In genomic region chr19:38395701-38396632, GRCm38 (mm10) we compare ENCODE assay signal across 8 mouse cellular contexts. TPM values are rescaled to one million over a fixed set of nuclear protein-coding genes. Genes with fewer than 3 reads are reported as not detected.
A peak's percentile ranks its signal among the peaks of the same experiment; 100 is the strongest.
DNase-seq lines count a peak whose midpoint lies in the region; ATAC-seq and TF ChIP-seq lines count a peak whose summit lies in the region.

TSS of gene Slc35g1 (plus strand) at chr19:38395980.

- H3K27ac ChIP-seq in intestine, embryonic 14.5 days (ENCODE audit: low read depth), result no peak within 1 kb of the TSS
- no peak within 1 kb of the TSS for H3K27ac ChIP-seq in limb, embryonic 14.5 days (replicated peaks; ENCODE audit: low read depth, low read length)
- 0 out of 2 replicates have a peak within 1 kb of the TSS, but pooled peaks have one; percentile 14 for H3K27ac ChIP-seq in midbrain, embryonic 15.5 days

- WGBS in intestine, embryonic 14.5 days, result under 1% methylated on average over 56 of the region's 90 CpGs
- WGBS in limb, embryonic 14.5 days, result under 1% methylated on average over 65 of the region's 90 CpGs
- WGBS in midbrain, embryonic 15.5 days, result under 1% methylated on average over 62 of the region's 90 CpGs

- H3K4me2 ChIP-seq in intestine, embryonic 14.5 days (ENCODE audit: low read length), result peak within 1 kb of the TSS; percentile 66
- H3K4me2 ChIP-seq in limb, embryonic 14.5 days (replicated peaks; ENCODE audit: low read depth, low read length, severe bottlenecking), result peak within 1 kb of the TSS; percentile 74
- peak within 1 kb of the TSS; percentile 88 for H3K4me2 ChIP-seq in midbrain, embryonic 15.5 days

- TF ChIP-seq POLR2A in limb, embryonic 14.5 days (IDR thresholded peaks at IDR 0.05; ENCODE audit: borderline replicate concordance, extremely low read depth, insufficient read depth, insufficient read length), result no peak

- peak; percentile 70 for DNase-seq in 416B (ENCODE audit: low read depth)
- DNase-seq in adrenal gland, adult 2 months, result peak; percentile 81
- peak; percentile 80 for DNase-seq in embryo, embryonic 10.5 days (ENCODE audit: low spot score)
- peak; percentile 65 for DNase-seq in gastrocnemius, postnatal 25 days
- peak; percentile 85 for DNase-seq in intestine, embryonic 14.5 days (ENCODE audit: low spot score)
- DNase-seq in limb, embryonic 14.5 days (ENCODE audit: low spot score), result peak; percentile 35
- DNase-seq in spleen, postnatal 36 days (ENCODE audit: low spot score in 2 of 2), result peak; percentile 36 to 41

- no peaks in the 10 kb centered on the region for H3K4me1 ChIP-seq in intestine, embryonic 14.5 days (replicated peaks; ENCODE audit: control insufficient read depth, insufficient read depth, low read length)
- H3K4me1 ChIP-seq in limb, embryonic 14.5 days (ENCODE audit: control insufficient read depth, insufficient read depth, low read length), result no peaks in the 10 kb centered on the region
- peaks cover 12% of the 10 kb centered on the region for H3K4me1 ChIP-seq in midbrain, embryonic 15.5 days

- peak within 1 kb of the TSS; percentile 43 for H3K9ac ChIP-seq in intestine, embryonic 14.5 days (ENCODE audit: low read length)
- H3K9ac ChIP-seq in limb, embryonic 14.5 days (ENCODE audit: low read depth, low read length, severe bottlenecking), result peak within 1 kb of the TSS; percentile 60
- H3K9ac ChIP-seq in midbrain, embryonic 15.5 days, result peak within 1 kb of the TSS; percentile 67

- ATAC-seq in intestine, embryonic 14.5 days (replicated peaks; ENCODE audit: low FRiP score, low TSS enrichment, low read depth), result peak; percentile 91
- ATAC-seq in limb, embryonic 14.5 days (ENCODE audit: low FRiP score, low read depth), result peak; percentile 80
- ATAC-seq in midbrain, embryonic 15.5 days (replicated peaks), result peak; percentile 96

- peak within 1 kb of the TSS; percentile 59 for H3K4me3 ChIP-seq in intestine, embryonic 14.5 days (ENCODE audit: low read depth, low read length)
- H3K4me3 ChIP-seq in limb, embryonic 14.5 days (replicated peaks; ENCODE audit: low read length), result peak within 1 kb of the TSS; percentile 53
- peak within 1 kb of the TSS; percentile 85 for H3K4me3 ChIP-seq in midbrain, embryonic 15.5 days

- H3K36me3 ChIP-seq in intestine, embryonic 14.5 days (ENCODE audit: control insufficient read depth, insufficient read depth, low read length), result no peaks in the 10 kb centered on the region
- H3K36me3 ChIP-seq in limb, embryonic 14.5 days (ENCODE audit: control insufficient read depth, insufficient read depth, low read length), result no peaks in the 10 kb centered on the region
- H3K36me3 ChIP-seq in midbrain, embryonic 15.5 days (replicated peaks), result no peaks in the 10 kb centered on the region

- H3K27me3 ChIP-seq in intestine, embryonic 14.5 days (replicated peaks; ENCODE audit: control insufficient read depth, insufficient read depth, low read length), result no peaks in the 10 kb centered on the region
- no peaks in the 10 kb centered on the region for H3K27me3 ChIP-seq in limb, embryonic 14.5 days (ENCODE audit: control insufficient read depth, insufficient read depth, low read length)
- no peaks in the 10 kb centered on the region for H3K27me3 ChIP-seq in midbrain, embryonic 15.5 days (replicated peaks)

- H3K9me3 ChIP-seq in intestine, embryonic 14.5 days (ENCODE audit: control insufficient read depth, low read length), result no peaks in the 10 kb centered on the region
- no peaks in the 10 kb centered on the region for H3K9me3 ChIP-seq in limb, embryonic 14.5 days (ENCODE audit: control insufficient read depth, low read length)
- H3K9me3 ChIP-seq in midbrain, embryonic 15.5 days, result no peaks in the 10 kb centered on the region

RNA-seq across cellular contexts. Expression of gene Slc35g1, which starts in this region (rescaled TPM):
- total RNA-seq in adrenal gland, adult 2 months (2021), result 10 to 100 TPM; 13.9 to 25.4 TPM
- 4.8 and 5.4 TPM in 2 replicates for polyA plus RNA-seq in adrenal gland, adult 2 months (2012; rRNA removed)
- 1 to 10 TPM; 1.4 to 1.6 TPM for total RNA-seq in gastrocnemius, postnatal 25 days (2021)
- polyA plus RNA-seq in intestine, embryonic 14.5 days (2014; fragmentation: Nextera tagmentation; extraction: Ambion mirVana), result 7.8 and 7.9 TPM in 2 replicates
- polyA plus RNA-seq in limb, embryonic 14.5 days (2012; rRNA removed), result 3.8 and 4.2 TPM in 2 replicates
- 2.6 and 3.1 TPM in 2 replicates for polyA plus RNA-seq in limb, embryonic 14.5 days (2014; fragmentation: Nextera tagmentation; extraction: Ambion mirVana)
- 0.98 and 1.2 TPM in 2 replicates for polyA plus RNA-seq in midbrain, embryonic 15.5 days (2015; fragmentation: Nextera tagmentation; extraction: Ambion mirVana)

Comparison
In these comparisons a context has a peak if more than half of its experiments do, and no peak if none do; other contexts are left out.
1. RNA of gene Slc35g1 (total RNA-seq): 13.9 to 25.4 TPM in adrenal gland, adult 2 months; 1.4 to 1.6 TPM in gastrocnemius, postnatal 25 days; every median in the first group is over 4 times any median in the second.
2. DNase-seq: peak in every context shown above with its lines; median percentile 85 in intestine, embryonic 14.5 days; 81 in adrenal gland, adult 2 months; 80 in embryo, embryonic 10.5 days; 70 in 416B; 65 in gastrocnemius, postnatal 25 days; 38 in spleen, postnatal 36 days; 35 in limb, embryonic 14.5 days.
3. Peak in every context shown above with its lines, with median percentiles within 50 percentile points of each other: ATAC-seq, H3K4me2 ChIP-seq, H3K4me3 ChIP-seq and H3K9ac ChIP-seq.